Mouse (Mus musculus) mouse trophoblast stem cell (cell line): ENCODE results near the gene Tpte.
"Not testable (repeated sequence)": the region's sequence is repeated elsewhere in the genome, so short reads cannot be mapped to it uniquely, and the experiment has no call there.

ENCODE experiments used
- in situ Hi-C, 2 experiments: fragments of 300-500 bp; cut with MseI, MboI; formaldehyde crosslinking; loops; 2 replicates in 1 of 2; 3 replicates in 1 of 2; pipeline ENCODE4 v1.15.1; 2025

The Tpte gene

GRCm38 (mm10) chr8:22282999-22283491 is at the start of gene Tpte:
Tpte (plus strand) TSS chr8:22283441.
- in situ Hi-C loops = no loop called here

GRCm38 (mm10) chr8:22242986-22243385 is 40.3 kb upstream of the Tpte start:
- in situ Hi-C loops = no loop called here

GRCm38 (mm10) chr8:22245663-22246062 is 37.6 kb upstream of the Tpte start:
- in situ Hi-C loops = no loop called here

- in situ Hi-C loops = no loop called here
These were observed 35.3 kb upstream of the Tpte start for GRCm38 (mm10) chr8:22247956-22248355.

GRCm38 (mm10) chr8:22249080-22249479 is 34.2 kb upstream of the Tpte start:
- in situ Hi-C loops = no loop called here

GRCm38 (mm10) chr8:22258946-22259450 is 24.2 kb upstream of the Tpte start:
- in situ Hi-C loops = no loop called here

GRCm38 (mm10) chr8:22259531-22259930 is 23.7 kb upstream of the Tpte start:
- in situ Hi-C loops = no loop called here

GRCm38 (mm10) chr8:22260091-22260722 is 23.0 kb upstream of the Tpte start:
- in situ Hi-C loops = no loop called here

GRCm38 (mm10) chr8:22262267-22262666 is 21.0 kb upstream of the Tpte start:
- in situ Hi-C loops = no loop called here

GRCm38 (mm10) chr8:22264292-22264691 is 18.9 kb upstream of the Tpte start:
- in situ Hi-C loops = no loop called here

GRCm38 (mm10) chr8:22264787-22265186 is 18.5 kb upstream of the Tpte start:
- in situ Hi-C loops = no loop called here

- in situ Hi-C loops = no loop called here
These were observed 18.0 kb upstream of the Tpte start for GRCm38 (mm10) chr8:22265194-22265593.

GRCm38 (mm10) chr8:22266809-22267208 is 16.4 kb upstream of the Tpte start:
- in situ Hi-C loops = no loop called here

GRCm38 (mm10) chr8:22273142-22273541 is 10.1 kb upstream of the Tpte start:
- in situ Hi-C loops = no loop called here

- in situ Hi-C loops = no loop called here
These were observed 8.6 kb upstream of the Tpte start for GRCm38 (mm10) chr8:22274641-22275040.

- in situ Hi-C loops = no loop called here
These were observed 19.1 kb downstream of the Tpte start for GRCm38 (mm10) chr8:22302326-22302725.

- in situ Hi-C loops = no loop called here
These were observed 19.7 kb downstream of the Tpte start for GRCm38 (mm10) chr8:22302896-22303306.

- in situ Hi-C loops = not testable (repeated sequence)
These were observed 20.8 kb downstream of the Tpte start for GRCm38 (mm10) chr8:22304045-22304444.

- in situ Hi-C loops = no loop called here
These were observed 23.8 kb downstream of the Tpte start for GRCm38 (mm10) chr8:22306999-22307398.

GRCm38 (mm10) chr8:22311446-22311845 is 28.2 kb downstream of the Tpte start:
- in situ Hi-C loops = no loop called here

GRCm38 (mm10) chr8:22335426-22335825 is 52.2 kb downstream of the Tpte start:
- in situ Hi-C loops = no loop called here

- in situ Hi-C loops = no loop called here
These were observed 76.1 kb downstream of the Tpte start for GRCm38 (mm10) chr8:22359359-22359758.

- in situ Hi-C loops = no loop called here
These were observed 76.6 kb downstream of the Tpte start for GRCm38 (mm10) chr8:22359882-22360281.

GRCm38 (mm10) chr8:22376311-22376710 is 93.1 kb downstream of the Tpte start:
- in situ Hi-C loops = no loop called here
